Mouse (Mus musculus): ENCODE results near the gene Nckap5.

GRCm38 (mm10) chr1:126042886-126043285, 787.7 kb downstream of the Nckap5 start:
- TF ChIP-seq POLR2A (IDR thresholded peaks at IDR 0.05; ENCODE audit: borderline replicate concordance, extremely low read depth, low read depth, low read length) (no peak), CTCF (IDR thresholded peaks at IDR 0.05; ENCODE audit: insufficient read depth, low read length) (no peak)
